Mouse (Mus musculus) gastrocnemius, postnatal 10 days (tissue): ENCODE results near the gene Ttc9b. TPM values are rescaled to one million over a fixed set of nuclear protein-coding genes. Genes with fewer than 3 reads are reported as not detected.
"Not testable (repeated sequence)": the region's sequence is repeated elsewhere in the genome, so short reads cannot be mapped to it uniquely, and the experiment has no call there.

Experiments used
- DNase-seq: peaks from one replicate; pipeline ENCODE4 v3.0.0; 2021; ENCODE audit warnings: mixed read lengths
- long read RNA-seq, 2 experiments: library from polyadenylated mRNA; stranded (forward); transcript quantifications; one replicate each; pipeline ENCODE4 v2.0.0; 2021
- total RNA-seq, 2 experiments: library from RNA; stranded (reverse); gene quantifications; 2 replicates each; pipeline ENCODE4 v1.2.3; 2021

The Ttc9b gene
- under 1 TPM; 0.12 to 0.29 TPM for total RNA-seq
- long read RNA-seq, experiment 1: 0 reads
- long read RNA-seq, experiment 2: 0 reads

GRCm38 (mm10) chr7:27653681-27654437, at the start of gene Ttc9b:
Gene Ttc9b, plus strand, starts transcription at chr7:27653915.
- DNase-seq: peak; percentile 66

GRCm38 (mm10) chr7:27604661-27605348, 48.9 kb upstream of the Ttc9b start:
- no peak for DNase-seq

- DNase-seq: peak; percentile 54
These were observed 48.0 kb upstream of the Ttc9b start for GRCm38 (mm10) chr7:27605499-27606285.

GRCm38 (mm10) chr7:27606481-27607254, 47.0 kb upstream of the Ttc9b start:
- no peak for DNase-seq

- DNase-seq: peak; percentile 87
These were observed 46.1 kb upstream of the Ttc9b start for GRCm38 (mm10) chr7:27607580-27607979.

GRCm38 (mm10) chr7:27608130-27608529, 45.6 kb upstream of the Ttc9b start:
- no peak for DNase-seq

GRCm38 (mm10) chr7:27609285-27609684, 44.4 kb upstream of the Ttc9b start:
- no peak for DNase-seq

- DNase-seq: no peak
These were observed 44.0 kb upstream of the Ttc9b start for GRCm38 (mm10) chr7:27609688-27610087.

GRCm38 (mm10) chr7:27610370-27610769, 43.3 kb upstream of the Ttc9b start:
- DNase-seq: no peak

- no peak for DNase-seq
These were observed 42.8 kb upstream of the Ttc9b start for GRCm38 (mm10) chr7:27610871-27611270.

GRCm38 (mm10) chr7:27612940-27613339, 40.8 kb upstream of the Ttc9b start:
- no peak for DNase-seq

GRCm38 (mm10) chr7:27613751-27614499, 39.8 kb upstream of the Ttc9b start:
- no peak for DNase-seq

- no peak for DNase-seq
These were observed 32.7 kb upstream of the Ttc9b start for GRCm38 (mm10) chr7:27621028-27621427.

GRCm38 (mm10) chr7:27622234-27622633, 31.5 kb upstream of the Ttc9b start:
- no peak for DNase-seq

- no peak for DNase-seq
These were observed 28.7 kb upstream of the Ttc9b start for GRCm38 (mm10) chr7:27624967-27625366.

GRCm38 (mm10) chr7:27627707-27628106, 26.0 kb upstream of the Ttc9b start:
- DNase-seq: no peak

GRCm38 (mm10) chr7:27628190-27628589, 25.5 kb upstream of the Ttc9b start:
- DNase-seq: no peak

- DNase-seq: not testable (repeated sequence)
These were observed 24.9 kb upstream of the Ttc9b start for GRCm38 (mm10) chr7:27628816-27629215.

- DNase-seq: no peak
These were observed 22.3 kb upstream of the Ttc9b start for GRCm38 (mm10) chr7:27631439-27631838.

- DNase-seq: no peak
These were observed 20.5 kb upstream of the Ttc9b start for GRCm38 (mm10) chr7:27633166-27633565.

- DNase-seq: no peak
These were observed 19.0 kb upstream of the Ttc9b start for GRCm38 (mm10) chr7:27634691-27635090.
